Mouse (Mus musculus): ENCODE results near the gene Eral1.

The Eral1 gene

GRCm38 (mm10) chr11:78079961-78080921, at the start of gene Eral1:
Gene Eral1 (minus strand): TSS chr11:78080383.
- DNase-seq: peak; percentile 94

- peak; percentile 79 for DNase-seq
Measured at GRCm38 (mm10) chr11:78129458-78129857, 49.3 kb upstream of the Eral1 start.

GRCm38 (mm10) chr11:78126739-78127138, 46.6 kb upstream of the Eral1 start:
- no peak for DNase-seq

- DNase-seq: no peak
Measured at GRCm38 (mm10) chr11:78125691-78126090, 45.5 kb upstream of the Eral1 start.

- no peak for DNase-seq
Measured at GRCm38 (mm10) chr11:78123782-78124181, 43.6 kb upstream of the Eral1 start.

- DNase-seq: no peak
Measured at GRCm38 (mm10) chr11:78122815-78123214, 42.6 kb upstream of the Eral1 start.

GRCm38 (mm10) chr11:78121176-78121575, 41.0 kb upstream of the Eral1 start:
- peak; percentile 83 for DNase-seq

- DNase-seq: no peak
Measured at GRCm38 (mm10) chr11:78119898-78120297, 39.7 kb upstream of the Eral1 start.

GRCm38 (mm10) chr11:78118467-78118866, 38.3 kb upstream of the Eral1 start:
- no peak for DNase-seq

GRCm38 (mm10) chr11:78116146-78116410, 35.9 kb upstream of the Eral1 start:
- peak; percentile 16 for DNase-seq

- peak; percentile 99 for DNase-seq
Measured at GRCm38 (mm10) chr11:78115367-78116145, 35.4 kb upstream of the Eral1 start.

- DNase-seq: no peak
Measured at GRCm38 (mm10) chr11:78114676-78115366, 34.6 kb upstream of the Eral1 start.

GRCm38 (mm10) chr11:78113616-78114015, 33.4 kb upstream of the Eral1 start:
- no peak for DNase-seq

- no peak for DNase-seq
Measured at GRCm38 (mm10) chr11:78104501-78104900, 24.3 kb upstream of the Eral1 start.

GRCm38 (mm10) chr11:78102958-78103747, 23.0 kb upstream of the Eral1 start:
- peak; percentile 44 for DNase-seq

- DNase-seq: no peak
Measured at GRCm38 (mm10) chr11:78102142-78102541, 22.0 kb upstream of the Eral1 start.

- no peak for DNase-seq
Measured at GRCm38 (mm10) chr11:78100746-78101145, 20.6 kb upstream of the Eral1 start.

- no peak for DNase-seq
Measured at GRCm38 (mm10) chr11:78097077-78097476, 16.9 kb upstream of the Eral1 start.

GRCm38 (mm10) chr11:78095144-78095516, 14.9 kb upstream of the Eral1 start:
- DNase-seq: no peak

- peak; percentile 95 for DNase-seq
Measured at GRCm38 (mm10) chr11:78094504-78095143, 14.4 kb upstream of the Eral1 start, which contains the start of gene Fam222b. Gene Fam222b (plus strand): TSS chr11:78094660.

GRCm38 (mm10) chr11:78094137-78094503, 13.9 kb upstream of the Eral1 start:
- no peak for DNase-seq

GRCm38 (mm10) chr11:78087756-78088281, 7.6 kb upstream of the Eral1 start:
- DNase-seq: no peak

Data from retina, postnatal 1 day (tissue).